Mouse (Mus musculus) liver, adult 2 months (tissue): ENCODE results near the gene Sacs. TPM values are rescaled to one million over a fixed set of nuclear protein-coding genes. Genes with fewer than 3 reads are reported as not detected.
A peak's percentile ranks its signal among the peaks of the same experiment; 100 is the strongest.

Source experiments
- DNase-seq: peaks from one replicate; pipeline ENCODE4 v3.0.0-alpha.2; 2011; ENCODE audit warnings: low read depth, low spot score; ENCODE audit errors: extremely low read depth
- H3K27ac ChIP-seq: fragments of 200-500 bp; replicated peaks from 2 replicates; pipeline ENCODE4 v1.5.1; 2012; ENCODE audit warnings: low read depth, mild to moderate bottlenecking, control low read depth, inconsistent platforms, low read length; ENCODE audit not compliant: insufficient read depth
- H3K27me3 ChIP-seq: fragments of 200-500 bp; 2 replicates; pipeline ENCODE4 v1.6.1; 2012; ENCODE audit warnings: mild to moderate bottlenecking, moderate library complexity, low read length, inconsistent platforms; ENCODE audit not compliant: control insufficient read depth, insufficient read depth
- H3K36me3 ChIP-seq: fragments of 200-500 bp; 2 replicates; pipeline ENCODE4 v1.6.1; 2012; ENCODE audit warnings: low read length, inconsistent platforms; ENCODE audit not compliant: control insufficient read depth, insufficient read depth
- H3K4me1 ChIP-seq: fragments of 200-500 bp; 2 replicates; pipeline ENCODE4 v1.6.1; 2011; ENCODE audit warnings: low read length; ENCODE audit not compliant: control insufficient read depth, insufficient read depth
- H3K4me3 ChIP-seq: fragments of 200-500 bp; 2 replicates; pipeline ENCODE4 v1.5.1; 2011; ENCODE audit warnings: low read depth, mild to moderate bottlenecking, control low read depth, low read length, moderate library complexity; ENCODE audit not compliant: insufficient read depth
- H3K79me2 ChIP-seq: fragments of 200-500 bp; 2 replicates; pipeline ENCODE4 v1.6.1; 2012; ENCODE audit warnings: inconsistent platforms, mild to moderate bottlenecking, low read length, moderate library complexity; ENCODE audit not compliant: control insufficient read depth, insufficient read depth
- H3K9ac ChIP-seq: fragments of 200-500 bp; 2 replicates; pipeline ENCODE4 v1.6.1; 2012; ENCODE audit warnings: low read depth, mild to moderate bottlenecking, control low read depth, inconsistent platforms, low read length
- CTCF ChIP-seq: fragments of 200-500 bp; IDR thresholded peaks from 2 replicates; pipeline ENCODE4 v1.5.1; 2011; ENCODE audit warnings: low read depth, low read length, control low read depth
- POLR2A ChIP-seq: fragments of 200-500 bp; IDR thresholded peaks from 2 replicates; pipeline ENCODE4 v1.6.1; 2011; ENCODE audit warnings: low read length, control low read depth; ENCODE audit not compliant: insufficient read depth; ENCODE audit errors: extremely low read depth
- WGBS: fragments of 180-500 bp; shearing (Covaris S2); methylation state at CpG from one replicate; pipeline ENCODE4 v1.1.7; 2018; 5-methylcytosine and 5-hydroxymethylcytosine counted together
- polyA plus RNA-seq: library from polyadenylated mRNA; depleted of rRNA; stranded (reverse); fragments of >200 nt; gene quantifications from 2 replicates; pipeline ENCODE4 v1.2.3, GENCODE M21; 2012; rRNA removed
- total RNA-seq: library from RNA; depleted of rRNA; stranded (reverse); fragments of >200 nt; gene quantifications from 2 replicates; pipeline ENCODE4 v1.2.3, GENCODE M21; 2014; rRNA removed

Sacs gene
- total and polyA plus RNA-seq, 2 experiments = 0.06 to 1.8 TPM

DNA sequence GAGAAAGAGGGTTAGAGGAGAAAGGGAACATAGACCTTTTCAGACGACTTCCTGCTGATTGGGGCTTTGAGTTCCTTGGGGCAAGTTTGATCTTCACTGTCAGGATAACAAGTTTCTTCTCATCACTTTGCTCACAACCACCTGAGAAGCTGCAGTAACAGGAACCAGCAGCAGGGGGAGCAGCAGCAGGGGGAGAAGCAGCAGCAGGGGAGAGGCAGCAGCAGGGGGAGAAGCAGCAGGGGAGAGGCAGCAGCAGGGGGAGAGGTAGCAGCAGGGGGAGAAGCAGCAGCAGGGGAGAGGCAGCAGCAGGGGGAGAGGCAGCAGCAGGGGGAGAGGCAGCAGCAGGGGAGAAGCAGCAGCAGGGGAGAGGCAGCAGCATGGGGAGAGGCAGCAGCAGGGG, 139.0 kb downstream of the Sacs start:
- H3K4me1 ChIP-seq = peaks cover 3% of the 10 kb centered on the region
- peak; percentile 66 for TF ChIP-seq CTCF
- TF ChIP-seq POLR2A = no peak
- H3K9ac ChIP-seq = no peak overlapping the region
- no peak overlapping the region for H3K27ac ChIP-seq
- 18% methylated on average over 1 of the region's 1 CpGs for WGBS
- peaks cover 8% of the 10 kb centered on the region for H3K27me3 ChIP-seq
- H3K79me2 ChIP-seq = no peaks in the 10 kb centered on the region
- H3K36me3 ChIP-seq = no peaks in the 10 kb centered on the region
- H3K4me3 ChIP-seq = no peak overlapping the region
- DNase-seq = peak; percentile 16

DNA sequence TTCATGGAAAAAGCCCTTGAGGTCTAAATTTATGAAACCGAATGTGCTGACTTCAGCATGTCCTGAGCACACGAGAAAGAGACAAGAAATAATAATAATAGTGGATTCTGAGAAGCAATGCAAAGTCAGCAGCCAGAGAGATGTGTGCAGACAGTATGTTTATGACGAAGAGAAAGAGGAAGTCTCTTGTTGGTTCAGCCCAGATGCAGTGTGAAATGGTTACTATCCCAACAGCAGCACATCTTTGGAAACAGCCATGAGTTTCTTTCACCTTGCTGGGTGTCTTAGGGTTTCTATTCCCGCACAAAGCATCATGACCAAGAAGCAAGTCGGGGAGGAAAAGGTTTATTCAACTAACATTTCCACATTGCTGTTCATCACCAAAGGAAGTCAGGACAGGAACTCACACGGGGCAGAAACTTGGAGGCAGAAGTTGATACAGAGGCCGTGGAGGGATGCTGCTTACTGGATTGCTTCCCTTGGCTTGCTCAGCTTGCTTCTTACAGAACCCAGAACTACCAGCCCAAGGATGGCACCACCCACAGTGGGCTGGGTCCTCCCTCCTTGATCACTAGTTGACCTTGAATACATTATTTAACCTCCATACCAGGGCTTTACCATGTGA, 140.5 kb downstream of the Sacs start:
- 80% methylated on average over 7 of the region's 7 CpGs for WGBS
- H3K27ac ChIP-seq = no peak overlapping the region
- no peak for TF ChIP-seq POLR2A
- TF ChIP-seq CTCF = no peak

DNA sequence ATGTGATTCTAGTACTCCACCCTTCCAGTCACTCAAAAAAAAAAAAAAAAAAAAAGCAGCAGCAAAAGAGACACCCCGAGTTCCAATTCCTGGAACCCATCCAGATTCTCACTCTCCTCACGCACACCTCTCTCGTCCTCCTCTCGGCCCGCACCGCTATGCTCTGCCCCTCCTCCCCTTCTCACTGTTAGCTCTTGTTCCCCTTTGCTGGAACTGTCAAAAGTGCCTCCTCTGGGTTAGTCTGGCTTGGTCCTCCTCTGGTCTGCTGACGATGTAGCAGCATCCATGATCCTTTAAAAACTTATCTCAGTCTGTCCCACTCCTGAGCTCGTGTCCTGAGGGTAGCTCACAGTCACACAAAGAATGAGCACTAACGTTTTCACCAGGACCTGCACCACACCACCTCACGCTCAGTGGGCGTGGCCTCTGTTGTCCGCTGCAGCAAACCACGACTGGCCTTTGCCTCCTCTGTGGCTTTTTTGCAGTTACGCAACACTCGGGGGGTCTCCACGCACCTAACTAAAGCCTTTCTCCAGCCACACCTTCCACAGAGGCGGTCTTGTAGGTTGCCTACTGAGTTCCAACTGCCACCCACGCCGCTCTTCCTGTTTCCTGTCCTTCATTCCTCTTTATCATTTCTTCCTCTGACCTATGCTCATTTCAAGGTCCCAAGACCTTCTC, 150.5 kb downstream of the Sacs start:
- TF ChIP-seq POLR2A = no peak
- TF ChIP-seq CTCF = no peak
- Histone ChIP-seq H3K4me3 (no peak overlapping the region), H3K4me1 (no peaks in the 10 kb centered on the region), H3K36me3 (no peaks in the 10 kb centered on the region), H3K27ac (no peak overlapping the region), H3K27me3 (no peaks in the 10 kb centered on the region), H3K79me2 (no peaks in the 10 kb centered on the region), H3K9ac (no peak overlapping the region)
- DNase-seq = no peak
- 42% methylated on average over 19 of the region's 19 CpGs for WGBS

More for the DNA sequence above, 140.5 kb downstream of the Sacs start:
- H3K4me1 ChIP-seq = peaks cover 3% of the 10 kb centered on the region
- no peak overlapping the region for H3K4me3 ChIP-seq
- H3K79me2 ChIP-seq = no peaks in the 10 kb centered on the region
- DNase-seq = no peak
- H3K36me3 ChIP-seq = no peaks in the 10 kb centered on the region
- no peak overlapping the region for H3K9ac ChIP-seq
- peaks cover 8% of the 10 kb centered on the region for H3K27me3 ChIP-seq

Other genes starting within 250 kb of the Sacs start
- gene Tnfrsf19, start 92.0 kb upstream of the Sacs start, total RNA-seq = 5.7 and 6.2 TPM in 2 replicates
- 2.3 and 3.5 TPM in 2 replicates for gene Tnfrsf19, start 92.0 kb upstream of the Sacs start, polyA plus RNA-seq
- 0.18 TPM in 1 of 2 replicates, not detected in the other for gene Sgcg, start 120.0 kb downstream of the Sacs start, total RNA-seq
- gene Sgcg, start 120.0 kb downstream of the Sacs start, polyA plus RNA-seq = not detected in 2 replicates
- 0.28 and 0.40 TPM in 2 replicates for gene Arl11, start 171.3 kb downstream of the Sacs start, total RNA-seq
- gene Arl11, start 171.3 kb downstream of the Sacs start, polyA plus RNA-seq = 0.07 and 0.37 TPM in 2 replicates
- gene Ebpl, start 222.0 kb downstream of the Sacs start, total RNA-seq = 17.2 and 17.6 TPM in 2 replicates
- gene Ebpl, start 222.0 kb downstream of the Sacs start, polyA plus RNA-seq = 17.8 and 19.5 TPM in 2 replicates